Mouse (Mus musculus) liver, postnatal 0 days (tissue): ENCODE data around the gene Noa1. TPM values are rescaled to one million over a fixed set of nuclear protein-coding genes. Genes with fewer than 3 reads are reported as not detected.

Experiments used
- ATAC-seq: fragments of 200-750 bp; cut with Nextera tagmentation; 2 replicates; pipeline ENCODE4 v1.8.0; 2017; ENCODE audit warnings: mild to moderate bottlenecking, moderate library complexity
- DNase-seq: peaks from one replicate; pipeline ENCODE4 v3.0.0-alpha.2; 2016
- H3K27ac ChIP-seq: fragments of 300-500 bp; sonication (generic); 2 replicates; pipeline ENCODE4 v1.5.1; 2014; ENCODE audit warnings: antibody characterized with exemption, moderate library complexity, mild to moderate bottlenecking, low read depth
- H3K27me3 ChIP-seq: fragments of 300-500 bp; sonication (generic); 2 replicates; pipeline ENCODE4 v1.6.1; 2014; ENCODE audit warnings: low read length, control low read depth, mixed read lengths; ENCODE audit not compliant: insufficient read depth
- H3K36me3 ChIP-seq: fragments of 300-500 bp; sonication (generic); replicated peaks from 2 replicates; pipeline ENCODE4 v1.6.1; 2014; ENCODE audit warnings: mild to moderate bottlenecking, control low read depth, low read length, moderate library complexity, mixed read lengths; ENCODE audit not compliant: insufficient read depth
- H3K4me1 ChIP-seq: fragments of 300-500 bp; sonication (generic); 2 replicates; pipeline ENCODE4 v1.6.1; 2014; ENCODE audit warnings: antibody characterized with exemption, mild to moderate bottlenecking, control low read depth; ENCODE audit not compliant: insufficient read depth
- H3K4me2 ChIP-seq: fragments of 300-500 bp; sonication (generic); 2 replicates; pipeline ENCODE4 v1.6.1; 2014; ENCODE audit warnings: low read depth, mild to moderate bottlenecking, low read length, moderate library complexity, mixed read lengths
- H3K4me3 ChIP-seq: fragments of 300-500 bp; sonication (generic); 2 replicates; pipeline ENCODE4 v1.5.1; 2014; ENCODE audit warnings: low read depth, low read length
- H3K9ac ChIP-seq: fragments of 300-500 bp; sonication (generic); replicated peaks from 2 replicates; pipeline ENCODE4 v1.6.1; 2014; ENCODE audit warnings: mild to moderate bottlenecking, moderate library complexity
- H3K9me3 ChIP-seq: fragments of 300-500 bp; sonication (generic); 2 replicates; pipeline ENCODE4 v1.6.1; 2016; ENCODE audit warnings: mild to moderate bottlenecking, control low read depth, low read length, mixed read lengths
- CTCF ChIP-seq: sonication (generic); IDR thresholded peaks from 2 replicates; pipeline ENCODE4 v1.5.1; 2016; ENCODE audit warnings: antibody characterized with exemption, low read depth
- EP300 ChIP-seq: IDR thresholded peaks from 2 replicates; pipeline ENCODE4 v1.6.1; 2016; ENCODE audit warnings: antibody characterized with exemption, low read depth, mild to moderate bottlenecking
- WGBS: fragments of 180-500 bp; shearing (Covaris S2); extraction: QIAGEN DNeasy Blood & Tissue Kit; methylation state at CpG from one replicate; pipeline ENCODE4 v1.1.7; 2014; ENCODE audit not compliant: insufficient replicate concordance; 5-methylcytosine and 5-hydroxymethylcytosine counted together
- microRNA-seq: library from miRNA; unstranded; fragments of <30 nt; microRNA quantifications from one replicate; pipeline ENCODE4, GENCODE M21; 2016
- polyA plus RNA-seq: library from polyadenylated mRNA; unstranded; fragments of >200 nt; fragmentation: Nextera tagmentation; extraction: Ambion mirVana; gene quantifications from 2 replicates; pipeline ENCODE4 v1.2.1, GENCODE M21; 2015

Noa1 gene
- polyA plus RNA-seq, 1 experiment from 2014 or later = 10.5 TPM

DNA sequence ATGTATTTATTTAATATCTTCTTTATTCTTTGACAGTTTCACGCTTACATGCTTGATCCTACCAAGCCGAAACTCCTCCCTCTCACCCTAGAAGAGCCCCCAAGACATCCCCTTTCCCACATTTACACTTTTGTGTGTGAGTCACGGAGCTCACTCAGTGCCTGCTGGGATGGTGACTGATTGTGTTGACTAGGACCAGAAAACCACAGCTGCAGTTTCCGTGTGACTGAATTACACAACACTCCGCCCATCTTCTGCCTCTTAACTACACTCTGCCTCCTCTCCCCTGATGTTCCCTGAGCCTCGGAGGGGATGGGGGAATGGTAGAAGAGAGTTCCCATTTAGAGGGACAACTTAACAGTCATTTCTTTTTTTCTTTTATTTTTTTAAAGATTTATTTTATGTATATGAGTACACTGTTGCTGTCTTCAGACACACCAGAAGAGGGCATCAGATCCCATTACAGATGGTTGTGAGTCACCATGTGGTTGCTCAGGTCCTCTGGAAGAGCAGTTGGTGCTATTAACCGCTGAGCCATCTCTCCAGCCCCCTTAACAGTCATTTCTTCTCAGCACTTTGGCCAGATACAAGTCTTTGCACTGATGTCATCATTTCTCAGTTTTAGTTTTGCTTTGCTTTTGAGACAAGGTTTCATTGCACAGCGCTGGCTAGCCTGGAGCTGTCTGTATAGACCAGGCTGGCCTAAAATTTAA lies 57.6 kb downstream of the Noa1 start:
- H3K4me2 ChIP-seq = no peak overlapping the region
- ATAC-seq (no peak), DNase-seq (no peak)
- no peak overlapping the region for H3K4me3 ChIP-seq
- H3K9ac ChIP-seq = no peak overlapping the region
- no peak overlapping the region for H3K27ac ChIP-seq
- no peaks in the 10 kb centered on the region for H3K4me1 ChIP-seq
- WGBS = 50% methylated on average over 8 of the region's 8 CpGs
- H3K9me3 ChIP-seq = no peaks in the 10 kb centered on the region
- no peaks in the 10 kb centered on the region for H3K27me3 ChIP-seq
- TF ChIP-seq EP300 (no peak), CTCF (no peak)
- no peaks in the 10 kb centered on the region for H3K36me3 ChIP-seq

DNA sequence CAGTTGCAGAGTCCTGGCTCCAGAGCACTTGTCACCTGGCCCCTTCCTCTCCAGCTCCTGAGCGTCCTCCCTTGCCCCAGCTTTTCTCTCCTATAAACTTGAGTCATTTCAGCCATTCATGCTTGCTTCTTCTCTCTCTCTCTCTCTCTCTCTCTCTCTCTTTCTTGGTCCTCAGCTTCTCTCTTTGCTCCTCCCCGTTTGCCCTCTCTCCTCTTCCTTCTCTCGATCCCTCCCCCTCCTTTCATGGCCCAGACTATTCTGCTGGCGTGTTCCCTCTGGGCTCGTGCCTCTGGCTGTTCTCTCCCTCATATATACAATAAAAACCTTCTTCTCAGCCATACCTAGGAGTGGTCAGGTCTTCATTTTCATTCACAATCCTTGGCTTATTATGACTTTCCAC lies 58.2 kb downstream of the Noa1 start:
- ATAC-seq (no peak), DNase-seq (no peak)
- no peak overlapping the region for H3K4me2 ChIP-seq
- no peak overlapping the region for H3K4me3 ChIP-seq
- WGBS = 32% methylated on average over 5 of the region's 5 CpGs
- H3K9ac ChIP-seq = no peak overlapping the region
- H3K27ac ChIP-seq = no peak overlapping the region
- no peaks in the 10 kb centered on the region for H3K4me1 ChIP-seq
- TF ChIP-seq CTCF = no peak
- no peak for TF ChIP-seq EP300
- H3K9me3 ChIP-seq = no peaks in the 10 kb centered on the region
- H3K27me3 ChIP-seq = no peaks in the 10 kb centered on the region
- no peaks in the 10 kb centered on the region for H3K36me3 ChIP-seq

DNA sequence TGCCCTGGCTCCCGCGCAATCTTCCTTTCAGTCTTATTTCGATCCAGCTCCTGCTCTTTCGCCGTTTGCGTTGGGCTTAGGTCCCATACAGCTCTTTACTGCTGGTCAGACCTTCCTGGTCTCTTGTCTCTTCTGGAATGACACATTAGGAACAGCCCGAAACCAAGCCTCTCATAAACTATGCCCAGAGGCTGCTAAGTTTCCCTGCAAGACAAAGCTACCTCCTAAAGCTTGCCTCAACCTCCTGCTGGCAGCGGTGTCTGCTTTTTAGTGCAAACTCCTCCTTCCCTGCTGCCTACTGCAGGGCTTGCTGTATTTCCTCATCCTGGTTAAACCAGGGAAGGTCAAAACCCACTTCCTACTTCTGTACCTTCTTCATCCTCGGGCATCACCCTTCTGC lies 59.8 kb downstream of the Noa1 start:
- 61% methylated on average over 9 of the region's 9 CpGs for WGBS
- no peak for ATAC-seq
- no peak for TF ChIP-seq CTCF
- no peak for TF ChIP-seq EP300

DNA sequence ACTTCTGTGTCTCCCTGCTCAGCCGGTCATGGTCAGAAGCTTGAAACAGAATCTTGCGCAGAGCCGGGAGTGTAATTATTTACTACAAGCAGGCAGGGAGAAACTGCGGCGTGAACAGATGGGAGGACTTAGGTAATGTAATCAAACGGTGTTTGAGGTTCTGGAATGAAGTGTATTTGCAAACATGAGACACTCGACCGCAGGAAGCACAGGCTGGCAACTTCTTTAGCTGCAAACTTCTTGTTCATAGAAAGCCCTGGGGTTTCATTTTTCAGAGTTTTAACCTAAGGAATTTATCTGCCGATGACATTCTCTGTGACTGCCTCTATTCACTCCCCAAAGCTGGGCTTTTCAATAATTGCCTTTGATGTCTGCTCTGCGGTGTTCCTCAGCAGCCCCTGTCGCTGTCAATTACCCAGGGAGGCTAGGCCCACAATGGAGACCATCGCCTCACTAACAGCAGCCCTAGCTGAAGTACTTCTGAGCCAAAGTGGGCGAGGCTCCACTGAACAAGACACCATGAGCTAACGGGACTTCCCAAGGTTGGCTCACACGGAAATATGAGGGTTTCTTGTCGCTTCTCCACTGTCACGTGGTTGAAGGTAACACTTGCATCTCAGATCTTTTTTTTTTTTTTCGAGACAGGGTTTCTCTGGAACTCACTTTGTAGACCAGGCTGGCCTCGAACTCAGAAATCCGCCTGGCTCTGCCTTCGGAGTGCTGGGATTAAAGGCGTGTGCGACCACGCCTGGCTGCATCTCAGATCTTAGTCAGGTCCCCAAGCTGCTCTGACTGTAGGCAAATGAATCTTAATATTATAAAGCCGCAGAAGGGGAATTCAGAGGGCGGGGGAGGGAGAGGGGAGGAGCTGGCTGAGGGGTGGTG lies 63.9 kb downstream of the Noa1 start:
- peak overlapping the region; percentile 46 for H3K4me3 ChIP-seq
- TF ChIP-seq CTCF = no peak
- TF ChIP-seq EP300 = no peak
- H3K36me3 ChIP-seq = no peaks in the 10 kb centered on the region
- no peak overlapping the region for H3K27ac ChIP-seq
- H3K4me1 ChIP-seq = peaks cover 2% of the 10 kb centered on the region; the same call in 1 of the 2 replicates
- peak; percentile 15; the same call in 1 of the 2 replicates for ATAC-seq
- peak overlapping the region; percentile 47; the same call in 1 of the 2 replicates for H3K9ac ChIP-seq
- WGBS = 32% methylated on average over 26 of the region's 26 CpGs
- H3K4me2 ChIP-seq = peak overlapping the region; percentile 63
- H3K27me3 ChIP-seq = no peaks in the 10 kb centered on the region
- DNase-seq = no peak
- H3K9me3 ChIP-seq = no peaks in the 10 kb centered on the region

More for the DNA sequence above, 59.8 kb downstream of the Noa1 start:
- H3K27ac ChIP-seq = no peak overlapping the region
- no peak for DNase-seq
- no peaks in the 10 kb centered on the region for H3K9me3 ChIP-seq
- no peak overlapping the region for H3K9ac ChIP-seq
- peaks cover 2% of the 10 kb centered on the region; the same call in 1 of the 2 replicates for H3K4me1 ChIP-seq
- H3K36me3 ChIP-seq = no peaks in the 10 kb centered on the region
- no peak overlapping the region for H3K4me3 ChIP-seq
- H3K27me3 ChIP-seq = no peaks in the 10 kb centered on the region
- no peak overlapping the region for H3K4me2 ChIP-seq

DNA sequence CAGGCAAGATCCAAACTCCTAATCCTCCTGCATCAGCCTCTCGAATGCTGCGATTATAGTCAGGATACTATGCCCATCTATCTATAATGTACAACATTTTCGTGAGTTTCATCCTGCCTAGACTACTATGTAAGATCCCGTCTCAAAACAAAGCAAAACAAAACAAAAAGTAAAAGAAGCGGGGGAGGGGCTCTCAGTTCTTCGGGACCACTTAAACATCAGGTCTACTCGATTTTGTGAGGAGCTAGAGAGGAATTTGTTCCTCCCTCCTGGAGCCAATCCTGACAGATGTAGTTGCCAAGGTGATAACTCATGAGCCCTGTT lies 64.5 kb downstream of the Noa1 start:
- Histone ChIP-seq H3K9ac (peak overlapping the region; percentile 47; the same call in 1 of the 2 replicates), H3K36me3 (no peaks in the 10 kb centered on the region), H3K9me3 (no peaks in the 10 kb centered on the region), H3K27ac (no peak overlapping the region), H3K27me3 (no peaks in the 10 kb centered on the region), H3K4me1 (peaks cover 2% of the 10 kb centered on the region; the same call in 1 of the 2 replicates), H3K4me3 (peak overlapping the region; percentile 46), H3K4me2 (peak overlapping the region; percentile 63)
- ATAC-seq (no peak), DNase-seq (no peak)
- 40% methylated on average over 7 of the region's 7 CpGs for WGBS
- TF ChIP-seq EP300 = no peak
- no peak for TF ChIP-seq CTCF

DNA sequence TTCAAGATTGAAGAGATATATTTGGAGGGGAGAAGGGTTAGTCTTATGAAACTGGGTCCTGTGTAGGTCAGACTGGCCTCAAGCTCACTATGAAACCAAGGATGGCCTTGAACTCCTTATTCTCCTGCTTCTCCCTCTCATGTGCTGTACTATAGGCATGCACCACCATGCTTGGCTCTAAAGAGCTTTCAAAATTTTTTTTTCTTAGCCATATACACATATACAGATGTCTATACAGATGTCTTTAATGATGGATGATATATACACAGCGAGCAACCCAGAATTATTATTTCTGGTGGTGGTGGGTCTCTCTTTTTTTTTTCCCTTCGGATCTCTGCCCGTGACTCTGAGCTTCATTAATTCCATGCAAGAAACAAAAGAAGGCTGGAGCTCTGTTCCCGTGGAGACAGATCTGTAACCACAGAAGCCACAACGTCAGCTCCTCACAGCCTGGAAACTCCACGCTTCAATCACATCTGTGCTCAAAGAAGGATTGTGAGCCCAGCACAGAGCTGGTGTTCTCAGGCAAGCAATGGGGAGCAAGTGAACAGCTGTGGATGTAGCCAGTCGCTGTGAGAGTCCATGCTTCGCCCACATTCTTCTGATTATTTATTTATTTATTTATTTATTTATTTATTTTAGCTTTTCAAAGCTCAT lies 65.4 kb downstream of the Noa1 start:
- Histone ChIP-seq H3K4me1 (peaks cover 2% of the 10 kb centered on the region; the same call in 1 of the 2 replicates), H3K36me3 (no peaks in the 10 kb centered on the region), H3K4me3 (no peak overlapping the region), H3K4me2 (no peak overlapping the region), H3K27ac (no peak overlapping the region), H3K9ac (no peak overlapping the region), H3K9me3 (no peaks in the 10 kb centered on the region), H3K27me3 (no peaks in the 10 kb centered on the region)
- TF ChIP-seq EP300 (no peak), CTCF (no peak)
- no peak for ATAC-seq
- DNase-seq = no peak
- WGBS = 53% methylated on average over 8 of the region's 8 CpGs

Small RNAs within 50 kb of the gene (microRNA-seq; reads per million reads assigned to microRNA genes)
- not detected for gene Mir5098

Other genes with a start within 250 kb of the Noa1 start
- 0.78 and 0.95 TPM in 2 replicates for gene Hopx, start 195.0 kb downstream of the Noa1 start, polyA plus RNA-seq
- gene Spink2, start 98.6 kb downstream of the Noa1 start, polyA plus RNA-seq = not detected in 2 replicates
- 6.4 and 6.9 TPM in 2 replicates for gene Rest, start 44.6 kb downstream of the Noa1 start, polyA plus RNA-seq
- gene Polr2b, start 63 bp upstream of the Noa1 start, polyA plus RNA-seq = 16.4 and 18.6 TPM in 2 replicates
- gene Igfbp7, start 98.0 kb upstream of the Noa1 start, polyA plus RNA-seq = 89.6 and 97.3 TPM in 2 replicates